Mouse (Mus musculus): ENCODE measurements around the gene Racgap1. TPM values are rescaled to one million over a fixed set of nuclear protein-coding genes. Genes with fewer than 3 reads are reported as not detected.
A peak's percentile ranks its signal among the peaks of the same experiment; 100 is the strongest.

Gene Racgap1
- polyA plus RNA-seq, 1 experiment from 2014 or later: 102 TPM

GRCm38 (mm10) chr15:99663964-99664599 is 12.6 kb upstream of the Racgap1 start:
- H3K36me3 ChIP-seq: no peaks in the 10 kb centered on the region
- WGBS: 5% methylated on average over 17 of the region's 17 CpGs
- H3K9ac ChIP-seq: peak overlapping the region; percentile 73
- peak overlapping the region; percentile 65 for H3K4me2 ChIP-seq
- peak overlapping the region; percentile 95 for H3K27ac ChIP-seq
- H3K4me3 ChIP-seq: peak overlapping the region; percentile 40
- no peaks in the 10 kb centered on the region for H3K27me3 ChIP-seq
- no peaks in the 10 kb centered on the region for H3K9me3 ChIP-seq
- peaks cover 47% of the 10 kb centered on the region for H3K4me1 ChIP-seq (replicated peaks)
- ATAC-seq (ENCODE audit: low FRiP score): peak; percentile 26; the same call in 1 of the 2 replicates

- Histone ChIP-seq H3K27me3 (no peaks in the 10 kb centered on the region), H3K4me2 (no peak overlapping the region), H3K4me1 (replicated peaks) (peaks cover 39% of the 10 kb centered on the region), H3K9me3 (no peaks in the 10 kb centered on the region), H3K27ac (peak overlapping the region; percentile 69), H3K36me3 (no peaks in the 10 kb centered on the region), H3K9ac (no peak overlapping the region), H3K4me3 (no peak overlapping the region)
- no peak for ATAC-seq (ENCODE audit: low FRiP score)
- 65% methylated on average over 7 of the region's 7 CpGs for WGBS
Observed at GRCm38 (mm10) chr15:99662371-99662770, 10.9 kb upstream of the Racgap1 start.

- no peak overlapping the region for H3K27ac ChIP-seq
- peaks cover 37% of the 10 kb centered on the region for H3K4me1 ChIP-seq (replicated peaks)
- H3K9me3 ChIP-seq: no peaks in the 10 kb centered on the region
- no peak overlapping the region for H3K9ac ChIP-seq
- WGBS: 93% methylated on average over 15 of the region's 15 CpGs
- ATAC-seq (ENCODE audit: low FRiP score): no peak
- H3K4me2 ChIP-seq: no peak overlapping the region
- H3K27me3 ChIP-seq: no peaks in the 10 kb centered on the region
- no peaks in the 10 kb centered on the region for H3K36me3 ChIP-seq
- H3K4me3 ChIP-seq: no peak overlapping the region
Observed at GRCm38 (mm10) chr15:99661121-99661830, 9.8 kb upstream of the Racgap1 start.

GRCm38 (mm10) chr15:99658437-99658836 is 7.0 kb upstream of the Racgap1 start:
- ATAC-seq (ENCODE audit: low FRiP score): no peak
- H3K9ac ChIP-seq: no peak overlapping the region
- 65% methylated on average over 2 of the region's 2 CpGs for WGBS
- peaks cover 11% of the 10 kb centered on the region for H3K27me3 ChIP-seq
- no peak overlapping the region for H3K4me3 ChIP-seq
- H3K4me2 ChIP-seq: no peak overlapping the region
- H3K4me1 ChIP-seq (replicated peaks): peaks cover 37% of the 10 kb centered on the region
- no peak overlapping the region for H3K27ac ChIP-seq
- no peaks in the 10 kb centered on the region for H3K9me3 ChIP-seq
- H3K36me3 ChIP-seq: no peaks in the 10 kb centered on the region

- Histone ChIP-seq H3K9me3 (no peaks in the 10 kb centered on the region), H3K4me3 (no peak overlapping the region), H3K27ac (peak overlapping the region; percentile 77), H3K9ac (no peak overlapping the region), H3K36me3 (no peaks in the 10 kb centered on the region), H3K27me3 (peaks cover 11% of the 10 kb centered on the region), H3K4me2 (peak overlapping the region; percentile 29; the same call in 1 of the 2 replicates), H3K4me1 (replicated peaks) (peaks cover 40% of the 10 kb centered on the region)
- ATAC-seq (ENCODE audit: low FRiP score): no peak
- WGBS: 24% methylated on average over 9 of the region's 9 CpGs
Observed at GRCm38 (mm10) chr15:99655956-99656355, 4.5 kb upstream of the Racgap1 start.

GRCm38 (mm10) chr15:99653876-99654275 is 2.4 kb upstream of the Racgap1 start:
- Histone ChIP-seq H3K9ac (peak overlapping the region; percentile 49), H3K4me1 (replicated peaks) (peaks cover 60% of the 10 kb centered on the region)
- WGBS: 4% methylated on average over 21 of the region's 21 CpGs

GRCm38 (mm10) chr15:99653291-99653690 is 1.8 kb upstream of the Racgap1 start:
- Histone ChIP-seq H3K36me3 (no peaks in the 10 kb centered on the region), H3K4me3 (peak overlapping the region; percentile 20; the same call in 1 of the 2 replicates), H3K4me1 (replicated peaks) (peaks cover 65% of the 10 kb centered on the region), H3K27me3 (peaks cover 11% of the 10 kb centered on the region), H3K9ac (no peak overlapping the region; the same call in 1 of the 2 replicates), H3K4me2 (peak overlapping the region; percentile 46), H3K9me3 (no peaks in the 10 kb centered on the region), H3K27ac (no peak overlapping the region)
- ATAC-seq (ENCODE audit: low FRiP score): no peak
- WGBS: 8% methylated on average over 8 of the region's 8 CpGs

More at GRCm38 (mm10) chr15:99653876-99654275, 2.4 kb upstream of the Racgap1 start:
- H3K27me3 ChIP-seq: peaks cover 11% of the 10 kb centered on the region
- ATAC-seq (ENCODE audit: low FRiP score): no peak
- no peaks in the 10 kb centered on the region for H3K36me3 ChIP-seq
- H3K27ac ChIP-seq: peak overlapping the region; percentile 30; the same call in 1 of the 2 replicates
- H3K9me3 ChIP-seq: no peaks in the 10 kb centered on the region
- H3K4me2 ChIP-seq: peak overlapping the region; percentile 46
- H3K4me3 ChIP-seq: peak overlapping the region; percentile 20

GRCm38 (mm10) chr15:99651984-99652872 is 772 bp upstream of the Racgap1 start:
- H3K4me1 ChIP-seq (replicated peaks): peaks cover 76% of the 10 kb centered on the region
- peaks cover 11% of the 10 kb centered on the region for H3K27me3 ChIP-seq
- WGBS: 82% methylated on average over 10 of the region's 10 CpGs
- no peaks in the 10 kb centered on the region for H3K9me3 ChIP-seq
- H3K4me2 ChIP-seq: peak overlapping the region; percentile 89
- 0 out of 2 replicates have a peak, but pooled peaks have one; percentile 3 for ATAC-seq (ENCODE audit: low FRiP score)
- H3K27ac ChIP-seq: no peak overlapping the region
- H3K36me3 ChIP-seq: no peaks in the 10 kb centered on the region
- H3K9ac ChIP-seq: no peak overlapping the region
- H3K4me3 ChIP-seq: peak overlapping the region; percentile 79

GRCm38 (mm10) chr15:99650304-99650703 is 1.2 kb downstream of the Racgap1 start:
- Histone ChIP-seq H3K9me3 (no peaks in the 10 kb centered on the region), H3K36me3 (no peaks in the 10 kb centered on the region), H3K27me3 (peaks cover 11% of the 10 kb centered on the region), H3K9ac (peak overlapping the region; percentile 19; the same call in 1 of the 2 replicates), H3K27ac (peak overlapping the region; percentile 45; the same call in 1 of the 2 replicates), H3K4me3 (peak overlapping the region; percentile 79), H3K4me2 (peak overlapping the region; percentile 89), H3K4me1 (replicated peaks) (peaks cover 81% of the 10 kb centered on the region)
- no peak for ATAC-seq (ENCODE audit: low FRiP score)
- WGBS: 58% methylated on average over 2 of the region's 2 CpGs

GRCm38 (mm10) chr15:99649067-99649761 is 2.2 kb downstream of the Racgap1 start:
- H3K36me3 ChIP-seq: no peaks in the 10 kb centered on the region
- H3K9ac ChIP-seq: peak overlapping the region; percentile 59
- H3K27ac ChIP-seq: peak overlapping the region; percentile 85
- ATAC-seq (ENCODE audit: low FRiP score): no peak
- H3K4me2 ChIP-seq: peak overlapping the region; percentile 89
- peaks cover 3% of the 10 kb centered on the region; the same call in 1 of the 2 replicates for H3K27me3 ChIP-seq
- H3K9me3 ChIP-seq: no peaks in the 10 kb centered on the region
- H3K4me1 ChIP-seq (replicated peaks): peaks cover 80% of the 10 kb centered on the region
- WGBS: 16% methylated on average over 6 of the region's 6 CpGs
- peak overlapping the region; percentile 79 for H3K4me3 ChIP-seq

GRCm38 (mm10) chr15:99648326-99648725 is 3.1 kb downstream of the Racgap1 start:
- no peaks in the 10 kb centered on the region for H3K36me3 ChIP-seq
- peaks cover 77% of the 10 kb centered on the region for H3K4me1 ChIP-seq (replicated peaks)
- peak overlapping the region; percentile 51; the same call in 1 of the 2 replicates for H3K9ac ChIP-seq
- WGBS: 14% methylated on average over 4 of the region's 4 CpGs
- H3K9me3 ChIP-seq: no peaks in the 10 kb centered on the region
- H3K4me3 ChIP-seq: 0 out of 2 replicates have a peak overlapping the region, but pooled peaks have one; percentile 4
- H3K27ac ChIP-seq: peak overlapping the region; percentile 85
- H3K4me2 ChIP-seq: peak overlapping the region; percentile 18
- ATAC-seq (ENCODE audit: low FRiP score): peak; percentile 30; the same call in 1 of the 2 replicates
- H3K27me3 ChIP-seq: no peaks in the 10 kb centered on the region

Data from hindbrain, embryonic 13.5 days (tissue).